Mouse (Mus musculus) heart, postnatal 0 days (tissue): ENCODE measurements around the gene Syt6. TPM values are rescaled to one million over a fixed set of nuclear protein-coding genes. Genes with fewer than 3 reads are reported as not detected.

Experiments
- ATAC-seq: fragments of 200-750 bp; cut with Nextera tagmentation; 2 replicates; pipeline ENCODE4 v1.8.0; 2017; ENCODE audit warnings: low read depth, moderate number of reproducible peaks, moderate library complexity; ENCODE audit not compliant: insufficient read depth
- DNase-seq: peaks from one replicate; pipeline ENCODE4 v3.0.0-alpha.2; 2016; ENCODE audit warnings: low spot score
- H3K27ac ChIP-seq: fragments of 300-500 bp; sonication (generic); 2 replicates; pipeline ENCODE4 v1.5.1; 2014; ENCODE audit warnings: low read depth, mild to moderate bottlenecking
- H3K27me3 ChIP-seq: fragments of 300-500 bp; sonication (generic); 2 replicates; pipeline ENCODE4 v1.6.1; 2014; ENCODE audit warnings: low read length, mixed read lengths; ENCODE audit not compliant: control insufficient read depth, insufficient read depth
- H3K36me3 ChIP-seq: fragments of 300-500 bp; sonication (generic); replicated peaks from 2 replicates; pipeline ENCODE4 v1.6.1; 2014; ENCODE audit warnings: low read length, mixed read lengths; ENCODE audit not compliant: control insufficient read depth, insufficient read depth
- H3K4me1 ChIP-seq: fragments of 300-500 bp; sonication (generic); 2 replicates; pipeline ENCODE4 v1.6.1; 2014; ENCODE audit warnings: antibody characterized with exemption; ENCODE audit not compliant: control insufficient read depth, insufficient read depth
- H3K4me2 ChIP-seq: fragments of 300-500 bp; sonication (generic); 2 replicates; pipeline ENCODE4 v1.6.1; 2014; ENCODE audit warnings: low read depth, mild to moderate bottlenecking, low read length, moderate library complexity
- H3K4me3 ChIP-seq: fragments of 300-500 bp; sonication (generic); 2 replicates; pipeline ENCODE4 v1.5.1; 2014; ENCODE audit warnings: low read depth, low read length
- H3K9ac ChIP-seq: fragments of 300-500 bp; sonication (generic); replicated peaks from 2 replicates; pipeline ENCODE4 v1.6.1; 2014; ENCODE audit warnings: low read depth, low read length, mixed read lengths
- H3K9me3 ChIP-seq: fragments of 300-500 bp; sonication (generic); replicated peaks from 2 replicates; pipeline ENCODE4 v1.6.1; 2016; ENCODE audit warnings: low read length; ENCODE audit not compliant: control insufficient read depth
- CTCF ChIP-seq: IDR thresholded peaks from 2 replicates; pipeline ENCODE4 v1.5.1; 2016; ENCODE audit warnings: antibody characterized with exemption, control low read depth, low read depth
- EP300 ChIP-seq: IDR thresholded peaks from 2 replicates; pipeline ENCODE4 v1.6.1; 2016; ENCODE audit warnings: antibody characterized with exemption, low read depth
- WGBS: fragments of 180-500 bp; shearing (Covaris S2); extraction: QIAGEN DNeasy Blood & Tissue Kit; methylation state at CpG from one replicate; pipeline ENCODE4 v1.1.7; 2014; 5-methylcytosine and 5-hydroxymethylcytosine counted together
- polyA plus RNA-seq: library from polyadenylated mRNA; unstranded; fragments of >200 nt; fragmentation: Nextera tagmentation; extraction: Ambion mirVana; gene quantifications from 2 replicates; pipeline ENCODE4 v1.2.1, GENCODE M21; 2015
- total RNA-seq: library from RNA; depleted of rRNA; stranded (reverse); fragments of >200 nt; gene quantifications from 2 replicates; pipeline ENCODE4 v1.2.3, GENCODE M21; 2014; ENCODE audit warnings: low replicate concordance

Gene Syt6
- total and polyA plus RNA-seq, 2 experiments from 2014 or later: not detected

- ATAC-seq: no peak
- Histone ChIP-seq H3K9ac (no peak overlapping the region), H3K27me3 (peaks cover 3% of the 10 kb centered on the region; the same call in 1 of the 2 replicates), H3K4me2 (no peak overlapping the region), H3K4me1 (no peaks in the 10 kb centered on the region), H3K9me3 (no peaks in the 10 kb centered on the region), H3K4me3 (no peak overlapping the region), H3K36me3 (no peaks in the 10 kb centered on the region), H3K27ac (no peak overlapping the region)
- TF ChIP-seq CTCF (no peak), EP300 (no peak)
- WGBS: 78% methylated on average over 5 of the region's 5 CpGs
- DNase-seq: no peak
Measured at GRCm38 (mm10) chr3:103587672-103588071, 12.6 kb downstream of the Syt6 start.

GRCm38 (mm10) chr3:103589636-103590035, 14.6 kb downstream of the Syt6 start:
- no peaks in the 10 kb centered on the region for H3K9me3 ChIP-seq
- DNase-seq: no peak
- no peak for TF ChIP-seq EP300

GRCm38 (mm10) chr3:103592636-103593035, 17.6 kb downstream of the Syt6 start:
- Histone ChIP-seq H3K9me3 (no peaks in the 10 kb centered on the region), H3K27ac (no peak overlapping the region), H3K27me3 (no peaks in the 10 kb centered on the region), H3K9ac (no peak overlapping the region), H3K4me2 (no peak overlapping the region), H3K4me3 (no peak overlapping the region), H3K4me1 (no peaks in the 10 kb centered on the region), H3K36me3 (no peaks in the 10 kb centered on the region)
- DNase-seq (no peak), ATAC-seq (no peak)
- TF ChIP-seq EP300 (no peak), CTCF (no peak)
- 86% methylated on average over 5 of the region's 5 CpGs for WGBS

More at GRCm38 (mm10) chr3:103589636-103590035, 14.6 kb downstream of the Syt6 start:
- no peak overlapping the region for H3K27ac ChIP-seq
- no peak overlapping the region for H3K4me3 ChIP-seq
- H3K36me3 ChIP-seq: no peaks in the 10 kb centered on the region
- H3K4me1 ChIP-seq: no peaks in the 10 kb centered on the region
- H3K27me3 ChIP-seq: peaks cover 3% of the 10 kb centered on the region; the same call in 1 of the 2 replicates
- peak; percentile 69 for ATAC-seq
- WGBS: 31% methylated on average over 5 of the region's 5 CpGs
- H3K9ac ChIP-seq: no peak overlapping the region
- H3K4me2 ChIP-seq: no peak overlapping the region

GRCm38 (mm10) chr3:103593631-103594030, 18.6 kb downstream of the Syt6 start:
- Histone ChIP-seq H3K36me3 (no peaks in the 10 kb centered on the region), H3K4me3 (no peak overlapping the region), H3K27ac (no peak overlapping the region), H3K27me3 (no peaks in the 10 kb centered on the region), H3K4me1 (no peaks in the 10 kb centered on the region), H3K4me2 (no peak overlapping the region), H3K9me3 (no peaks in the 10 kb centered on the region), H3K9ac (no peak overlapping the region)
- ATAC-seq: no peak
- no peak for DNase-seq
- 46% methylated on average over 5 of the region's 5 CpGs for WGBS
- TF ChIP-seq EP300 (no peak), CTCF (no peak)

DNA sequence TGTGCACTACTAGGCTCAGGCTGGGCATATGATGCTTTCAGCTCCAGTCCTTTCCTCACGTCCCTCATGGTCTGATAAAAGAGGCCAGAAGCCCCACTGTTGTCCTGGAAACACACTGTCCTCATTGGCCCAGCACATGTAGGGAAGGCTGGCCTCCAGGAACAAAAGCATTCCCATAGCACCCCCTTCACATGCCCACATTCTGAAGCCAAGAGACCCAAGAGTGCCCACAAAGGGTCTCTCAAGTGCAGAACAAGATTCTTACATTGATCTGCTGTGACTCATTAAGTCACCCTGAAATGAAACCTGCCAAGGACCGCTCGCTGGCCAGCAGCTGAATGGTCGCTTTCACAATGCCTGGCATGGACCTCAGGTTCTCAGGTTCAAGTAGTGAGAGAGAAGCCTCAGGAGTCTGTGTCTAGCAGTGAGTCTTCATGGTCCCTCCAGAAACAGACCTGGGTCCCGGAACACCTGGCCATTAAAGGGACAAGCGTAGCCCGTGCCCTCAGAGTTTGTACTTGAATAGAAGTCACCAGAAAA, 20.3 kb downstream of the Syt6 start:
- DNase-seq (no peak), ATAC-seq (no peak)
- no peak overlapping the region for H3K4me2 ChIP-seq
- no peaks in the 10 kb centered on the region for H3K4me1 ChIP-seq
- H3K27me3 ChIP-seq: no peaks in the 10 kb centered on the region
- H3K36me3 ChIP-seq: no peaks in the 10 kb centered on the region
- H3K9ac ChIP-seq: no peak overlapping the region
- H3K9me3 ChIP-seq: no peaks in the 10 kb centered on the region
- WGBS: 71% methylated on average over 7 of the region's 7 CpGs
- no peak overlapping the region for H3K4me3 ChIP-seq
- no peak overlapping the region for H3K27ac ChIP-seq
- TF ChIP-seq EP300 (no peak), CTCF (no peak)

- ATAC-seq: no peak
- TF ChIP-seq EP300 (no peak), CTCF (no peak)
- H3K9me3 ChIP-seq: no peaks in the 10 kb centered on the region
Measured at GRCm38 (mm10) chr3:103597586-103597985, 22.6 kb downstream of the Syt6 start.

More at GRCm38 (mm10) chr3:103597586-103597985, 22.6 kb downstream of the Syt6 start:
- Histone ChIP-seq H3K36me3 (no peaks in the 10 kb centered on the region), H3K4me1 (no peaks in the 10 kb centered on the region), H3K27ac (no peak overlapping the region), H3K4me2 (no peak overlapping the region), H3K27me3 (no peaks in the 10 kb centered on the region), H3K4me3 (no peak overlapping the region), H3K9ac (no peak overlapping the region)
- WGBS: 84% methylated on average over 4 of the region's 4 CpGs
- DNase-seq: no peak
